Mouse (Mus musculus): ENCODE results near the gene Ndufv3.
A peak's percentile ranks its signal among the peaks of the same experiment; 100 is the strongest.

Ndufv3 gene

DNA sequence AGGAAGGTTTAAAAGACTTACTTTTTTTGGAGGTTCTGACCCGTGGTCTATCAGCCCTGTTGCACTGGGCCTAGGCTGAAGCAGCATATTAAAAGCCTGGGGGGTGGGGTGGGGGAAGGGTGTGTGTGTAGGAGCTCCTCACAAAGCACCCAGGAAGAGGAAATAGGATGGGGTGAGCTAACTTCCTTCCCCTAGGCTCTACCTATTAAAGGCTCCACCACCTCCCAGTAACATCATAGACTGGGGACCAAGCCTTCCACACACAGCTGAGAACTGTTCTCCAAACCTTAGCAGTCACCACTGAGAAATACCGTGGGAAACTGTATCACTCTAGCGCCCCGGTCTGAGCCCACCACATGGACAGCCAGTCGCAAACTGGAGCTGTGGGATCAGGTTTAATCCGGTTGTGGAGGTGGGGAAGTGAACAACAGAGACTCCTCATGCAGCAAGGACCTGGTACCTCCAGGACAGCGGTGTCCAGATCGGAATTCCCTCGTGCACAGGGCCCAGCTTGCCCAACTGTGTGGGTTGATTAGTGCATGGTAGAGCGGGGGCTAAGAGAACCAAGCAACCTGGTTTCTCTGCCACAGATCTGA is 38.1 kb downstream of the Ndufv3 start:
- DNase-seq = no peak

DNA sequence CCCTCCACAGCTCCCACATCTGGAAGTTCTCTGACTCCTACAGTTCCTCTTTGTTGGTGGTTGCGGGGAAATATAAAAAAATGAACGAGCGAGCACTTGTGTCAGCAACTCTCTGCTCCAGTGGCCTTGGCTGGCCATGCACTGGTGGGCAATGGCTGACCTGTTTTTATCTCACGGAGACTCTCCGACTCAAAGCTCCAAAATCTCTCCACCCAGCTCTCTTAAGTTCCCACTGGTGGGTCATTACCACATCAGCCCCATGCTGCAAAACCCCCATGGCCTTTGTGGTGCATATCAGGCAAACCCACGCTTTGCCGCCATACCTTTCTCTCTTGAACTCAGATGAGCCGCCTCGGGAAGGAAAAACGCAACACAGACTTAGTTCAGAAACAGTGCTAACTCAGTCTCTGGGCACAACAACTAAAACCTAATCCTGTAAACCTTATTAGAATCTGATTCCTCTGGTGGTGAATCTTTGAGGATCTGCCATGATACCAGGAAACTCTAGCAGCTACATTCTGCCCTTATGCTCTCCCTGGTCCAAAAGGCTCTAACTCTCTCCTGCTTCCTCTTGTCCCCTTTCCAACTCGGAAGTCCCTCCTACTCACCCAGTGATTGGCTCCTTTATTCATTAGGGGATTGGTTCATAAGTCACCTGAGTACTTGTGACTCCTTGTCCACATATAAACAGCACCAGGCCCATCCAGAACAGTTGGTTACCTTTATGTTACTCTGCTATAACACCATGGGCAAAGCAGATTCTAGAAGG is 39.3 kb downstream of the Ndufv3 start:
- no peak for DNase-seq

DNA sequence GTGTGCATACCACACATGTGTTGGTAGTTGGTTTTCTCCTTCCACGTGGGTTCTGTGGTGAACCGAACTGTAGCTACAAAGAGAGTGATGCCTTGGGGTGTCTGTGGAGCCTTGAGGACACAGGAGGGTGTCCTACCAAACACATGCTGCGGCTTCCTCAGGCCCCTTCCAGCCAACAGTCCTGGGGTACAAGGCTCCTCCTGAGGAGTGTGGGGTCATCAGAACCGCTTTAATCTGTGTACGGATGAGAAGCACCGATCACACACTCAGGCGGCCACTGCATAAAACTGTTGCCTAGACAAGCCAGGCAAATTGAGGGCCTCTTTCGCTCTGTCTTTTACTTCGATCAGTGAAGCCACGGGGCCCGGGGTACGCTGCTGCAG is 43.7 kb downstream of the Ndufv3 start:
- peak; percentile 59 for DNase-seq

DNA sequence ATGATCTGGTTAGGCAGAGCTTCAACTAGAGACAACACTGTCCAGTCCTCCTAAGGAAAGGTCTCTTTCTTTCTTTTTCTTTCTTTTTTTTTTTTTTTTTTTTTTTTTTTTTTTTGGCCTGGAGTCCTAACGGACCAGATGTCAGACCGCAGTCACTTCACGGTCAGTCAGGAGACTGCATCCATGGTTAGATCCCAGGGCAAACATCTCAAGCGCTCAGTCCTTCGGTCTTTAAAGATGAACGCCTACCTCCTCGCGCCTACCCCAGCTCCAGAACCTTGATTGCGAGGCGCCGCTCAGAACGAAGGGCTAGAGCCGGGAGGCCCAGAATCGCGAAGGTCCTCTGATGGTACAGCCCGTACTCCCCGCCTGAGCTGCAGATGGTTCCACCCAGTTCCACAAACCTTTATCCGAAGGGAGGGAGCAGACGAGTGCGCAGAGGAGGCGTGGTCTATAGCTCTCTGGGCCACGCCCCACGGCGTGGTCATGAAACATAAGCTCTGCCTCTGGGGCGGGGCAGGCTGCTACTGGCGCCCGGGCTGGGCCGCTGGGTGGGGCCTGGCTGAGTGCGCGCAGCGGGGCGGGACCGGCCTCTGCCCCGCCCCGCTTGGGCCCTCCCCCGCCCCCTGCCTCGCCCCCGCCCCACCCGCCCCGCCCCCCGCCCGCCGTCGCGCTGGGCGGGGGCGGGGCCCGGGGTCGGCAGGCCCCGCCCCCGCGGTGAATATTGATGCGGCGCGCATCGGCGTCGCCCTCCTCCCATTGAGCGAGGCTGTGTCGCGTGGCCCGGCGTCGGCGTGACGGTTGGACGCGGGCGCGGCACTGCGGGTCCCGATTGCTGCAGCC is 44.3 kb downstream of the Ndufv3 start, which contains the start of gene Pknox1:
Pknox1 (plus strand) TSS at position 720 of the 843 bp plus-strand sequence.
- peak; percentile 99 for DNase-seq

DNA sequence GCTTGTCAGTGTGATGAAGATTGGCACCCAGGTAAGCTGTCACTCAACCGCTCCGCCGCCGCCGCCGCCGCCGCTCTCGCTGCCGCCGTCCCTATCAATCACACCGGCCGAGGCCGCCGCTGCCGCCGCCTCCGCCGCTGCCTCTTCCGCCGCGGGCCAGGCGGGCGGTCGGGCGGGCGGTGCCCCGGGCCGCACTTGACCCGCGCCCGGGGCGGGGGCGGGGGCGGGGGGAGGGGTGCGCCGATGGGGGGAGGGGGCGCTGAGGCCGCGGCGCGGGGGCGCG is 44.9 kb downstream of the Ndufv3 start:
- DNase-seq = no peak

DNA sequence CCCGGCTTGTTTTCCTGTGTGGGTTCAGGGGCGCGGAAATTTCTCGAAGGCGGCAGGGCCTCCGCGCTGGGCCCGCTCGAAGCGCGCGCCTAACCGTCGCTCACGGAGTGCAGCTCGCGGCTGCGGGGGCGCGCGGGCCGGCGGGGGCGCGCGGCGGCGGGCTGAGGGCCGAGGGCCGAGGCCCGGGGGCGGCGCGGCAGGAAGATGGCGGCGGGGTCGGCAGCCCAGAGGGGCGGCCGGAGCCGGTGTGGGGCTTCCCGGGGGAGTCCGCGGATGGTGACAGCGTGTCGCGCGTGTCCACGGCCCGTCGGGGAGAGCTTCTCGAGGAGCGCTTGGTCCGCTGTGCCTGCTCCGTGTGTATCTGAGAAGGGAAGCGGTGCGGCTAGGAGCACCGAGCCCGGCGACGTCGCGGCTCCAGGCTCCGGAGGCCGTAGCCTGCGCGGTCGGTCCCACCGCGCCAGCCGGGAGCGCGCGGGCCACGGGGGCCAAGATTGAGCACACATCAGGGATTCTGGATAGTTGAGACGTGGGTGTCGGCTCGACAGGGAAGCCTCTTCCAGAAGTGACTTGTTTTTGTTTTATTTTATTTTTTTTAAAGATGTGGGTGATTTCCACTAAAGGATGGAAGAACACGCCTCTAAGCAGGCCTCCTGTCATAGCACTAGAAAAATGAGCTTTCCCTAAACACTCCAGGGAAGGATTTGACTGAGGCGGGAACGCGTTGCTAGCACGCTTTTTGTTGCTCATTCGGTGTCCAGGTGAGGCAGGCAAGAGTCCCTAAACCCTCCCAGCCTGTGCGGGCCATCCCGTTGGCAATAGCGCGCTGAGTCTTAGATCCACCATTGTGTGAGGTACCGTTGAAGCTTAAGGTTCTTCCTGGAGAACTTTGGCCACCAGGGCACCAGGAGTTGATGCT is 45.5 kb downstream of the Ndufv3 start:
- peak; percentile 84 for DNase-seq

DNA sequence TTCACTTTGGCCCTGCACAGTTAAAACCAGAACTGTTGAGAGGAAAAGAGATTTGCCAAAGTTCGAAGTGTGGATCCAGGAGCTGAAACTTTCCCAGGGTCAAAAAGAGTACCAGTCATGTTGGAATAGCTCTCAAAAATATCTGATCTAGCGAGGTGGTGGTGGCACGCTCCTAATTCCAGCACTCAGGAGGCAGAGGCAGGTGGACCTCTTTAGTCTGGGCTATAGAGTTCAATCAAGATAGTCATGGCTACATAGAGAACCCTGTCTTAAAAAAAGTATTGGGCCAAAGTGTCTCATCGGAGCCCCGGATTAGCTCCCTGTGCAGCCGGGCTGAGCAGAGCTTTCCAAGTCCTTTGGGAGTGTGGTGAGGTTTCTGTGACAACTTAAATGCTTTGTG is 46.4 kb downstream of the Ndufv3 start:
- DNase-seq = no peak

DNA sequence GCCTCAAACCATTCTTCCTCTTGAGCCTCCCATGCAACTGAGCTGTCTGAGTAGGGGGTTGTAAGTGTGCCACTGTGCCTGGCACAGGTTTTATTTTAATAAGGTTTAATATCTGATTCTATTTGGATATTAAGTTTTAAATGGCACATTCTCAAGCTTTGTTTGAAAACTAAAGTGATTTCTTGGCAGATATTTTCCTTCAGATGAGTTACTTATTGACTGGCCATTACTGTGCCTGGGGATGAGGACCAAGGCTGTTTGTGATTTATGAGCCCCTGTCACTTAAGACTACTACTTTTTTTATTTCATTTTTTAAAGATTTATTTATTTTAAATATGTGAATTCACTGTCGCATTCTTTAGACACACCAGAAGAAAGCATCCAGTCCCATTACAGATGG is 49.8 kb downstream of the Ndufv3 start:
- DNase-seq = no peak

DNA sequence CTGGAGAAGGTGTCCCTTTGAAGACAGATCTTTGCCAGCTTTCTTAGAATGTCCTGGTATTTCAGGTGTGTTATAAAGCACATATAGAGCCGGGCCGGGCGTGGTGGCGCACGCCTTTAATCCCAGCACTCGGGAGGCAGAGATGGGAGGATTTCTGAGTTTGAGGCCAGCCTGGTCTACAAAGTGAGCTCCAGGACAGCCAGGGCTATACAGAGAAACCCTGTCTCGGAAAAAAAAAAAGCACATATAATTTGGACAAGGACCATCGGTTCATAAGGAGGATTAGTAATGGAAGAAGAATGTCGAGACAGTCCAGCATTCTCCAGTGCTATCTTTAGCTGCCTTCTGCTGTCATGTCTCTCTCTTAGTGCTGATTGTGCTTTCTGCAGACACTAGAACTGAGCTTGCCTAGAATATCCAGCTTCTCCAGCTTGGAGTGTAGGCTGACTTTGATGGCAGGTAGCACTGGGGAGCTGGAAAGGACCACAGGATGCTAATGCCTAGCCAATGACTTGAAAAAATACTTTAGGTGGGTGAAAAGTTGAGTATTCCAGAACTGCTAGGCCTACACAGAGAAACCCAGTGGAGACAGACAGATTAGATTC is 50.5 kb downstream of the Ndufv3 start:
- peak; percentile 44 for DNase-seq

DNA sequence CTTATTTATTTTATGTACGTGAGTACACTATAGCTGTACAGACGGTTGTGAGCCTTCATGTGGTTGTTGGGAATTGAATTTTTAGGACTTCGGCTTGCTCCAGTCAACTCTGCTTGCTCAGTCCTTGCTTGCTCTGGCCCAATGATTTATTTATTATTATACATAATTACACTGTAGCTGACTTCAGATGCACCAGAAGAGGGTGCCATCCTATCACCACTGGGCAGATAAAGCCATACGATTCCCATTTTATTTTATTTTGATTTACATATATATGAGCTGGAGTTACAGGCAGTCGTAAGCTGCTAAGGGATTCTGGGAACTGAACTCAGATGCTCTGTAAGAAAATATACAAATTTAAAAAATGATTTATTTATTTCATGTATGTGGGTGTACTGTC is 51.8 kb downstream of the Ndufv3 start:
- no peak for DNase-seq

DNA sequence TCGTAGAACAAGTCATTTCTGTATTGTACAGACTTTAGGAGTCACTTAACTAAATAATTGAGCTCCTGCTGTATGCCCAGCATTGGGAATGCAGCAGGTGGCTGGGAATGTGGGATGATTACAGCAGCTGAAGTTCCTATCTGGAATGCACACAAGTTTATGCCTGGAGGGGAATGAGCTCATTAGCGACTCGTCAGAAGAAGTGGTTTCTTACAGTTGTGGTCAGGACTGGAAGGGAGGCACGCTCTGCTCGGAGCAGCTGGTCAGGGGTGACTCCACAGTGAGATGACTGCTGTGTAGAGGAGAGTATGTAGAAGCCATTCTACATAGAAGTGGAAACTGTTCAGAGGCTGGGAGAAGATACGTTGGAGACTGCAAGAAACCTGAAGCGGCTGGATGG is 54.7 kb downstream of the Ndufv3 start:
- no peak for DNase-seq

DNA sequence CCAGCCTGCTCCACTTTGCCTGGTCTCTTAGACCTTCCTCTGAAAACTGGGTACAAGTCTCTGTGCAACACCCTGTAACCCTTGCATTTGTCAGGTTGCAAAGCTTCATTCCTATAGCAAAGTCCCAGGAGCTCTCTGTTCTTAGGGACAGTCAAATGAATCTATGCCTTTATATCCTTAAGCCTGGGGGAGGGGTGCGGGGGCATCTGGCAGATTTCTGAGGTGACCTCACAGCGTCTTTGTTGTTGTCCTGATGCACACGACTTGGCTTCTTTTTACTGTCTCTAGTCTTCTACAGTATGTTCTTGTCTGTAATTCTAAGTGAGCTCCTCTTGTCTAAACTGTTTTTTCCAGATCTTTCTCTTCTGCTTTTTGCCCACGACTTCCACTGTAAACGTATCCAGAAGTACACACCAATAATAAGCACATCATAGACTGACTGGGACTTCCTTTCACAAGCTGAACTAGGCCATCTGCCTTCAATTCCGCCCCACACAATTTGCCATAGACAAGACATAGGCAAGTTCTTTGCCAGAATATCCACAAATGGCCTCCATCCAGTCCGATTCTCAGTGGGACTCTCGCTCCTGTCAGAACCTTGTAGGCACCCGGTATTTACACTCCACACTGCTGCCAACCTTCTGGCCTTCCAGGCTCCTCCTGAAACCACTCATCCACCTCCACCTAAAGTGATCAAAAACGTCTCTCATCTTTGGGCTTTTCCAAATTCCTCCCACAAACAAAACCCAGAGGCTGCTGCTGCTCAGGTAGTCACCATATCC is 56.7 kb downstream of the Ndufv3 start:
- no peak for DNase-seq

DNA sequence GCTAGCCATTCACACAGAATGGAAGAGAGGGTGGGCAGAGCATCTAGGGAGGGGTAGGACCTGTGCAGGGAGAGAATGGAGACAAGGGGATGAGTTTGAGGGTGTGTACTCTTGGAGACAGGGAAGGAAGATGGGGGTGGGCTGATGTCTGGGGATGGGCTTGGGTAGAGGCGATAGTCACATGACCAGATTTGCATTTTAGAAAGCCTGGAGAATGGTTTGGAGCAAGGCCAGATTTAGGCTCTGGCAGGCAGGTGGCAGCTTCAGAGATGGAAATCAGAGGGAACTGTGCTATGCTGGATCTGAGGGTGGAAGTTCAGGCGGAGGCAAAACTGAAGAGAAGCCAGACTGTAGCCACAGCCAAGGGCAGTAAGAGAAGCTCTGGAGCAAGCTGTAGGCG is 60.4 kb downstream of the Ndufv3 start:
- no peak for DNase-seq
